Mouse (Mus musculus): ENCODE results near the gene St6galnac1. TPM values are rescaled to one million over a fixed set of nuclear protein-coding genes. Genes with fewer than 3 reads are reported as not detected.

The St6galnac1 gene
- polyA plus RNA-seq, 1 experiment: not detected

GRCm38 (mm10) chr11:116729276-116730008 is 45.9 kb downstream of the St6galnac1 start:
- no peaks in the 10 kb centered on the region for H3K4me1 ChIP-seq (ENCODE audit: control insufficient read depth, insufficient read depth, low read length)
- TF ChIP-seq EP300 (IDR thresholded peaks at IDR 0.05; ENCODE audit: insufficient read depth, low read depth, low read length) (no peak), POLR2A (IDR thresholded peaks at IDR 0.05; ENCODE audit: insufficient read depth, low read length) (no peak), CTCF (IDR thresholded peaks at IDR 0.05; ENCODE audit: low read depth, low read length) (no peak)

GRCm38 (mm10) chr11:116726156-116726555 is 49.2 kb downstream of the St6galnac1 start:
- Histone ChIP-seq H3K4me3 (ENCODE audit: low read depth, low read length) (no peak overlapping the region), H3K9me3 (replicated peaks; ENCODE audit: control insufficient read depth, insufficient read depth, low read length, poor library complexity, severe bottlenecking) (no peaks in the 10 kb centered on the region), H3K27me3 (ENCODE audit: control insufficient read depth, insufficient read depth, low read length, poor library complexity, severe bottlenecking) (no peaks in the 10 kb centered on the region), H3K4me1 (ENCODE audit: control insufficient read depth, insufficient read depth, low read length) (peaks cover 6% of the 10 kb centered on the region), H3K9ac (ENCODE audit: low read depth, poor library complexity, severe bottlenecking) (no peak overlapping the region), H3K36me3 (ENCODE audit: control insufficient read depth, insufficient read depth, low read length, poor library complexity, severe bottlenecking) (no peaks in the 10 kb centered on the region), H3K27ac (ENCODE audit: insufficient read depth, low read length) (no peak overlapping the region)
- no peak for TF ChIP-seq EP300 (IDR thresholded peaks at IDR 0.05; ENCODE audit: insufficient read depth, low read depth, low read length)
- TF ChIP-seq CTCF (IDR thresholded peaks at IDR 0.05; ENCODE audit: low read depth, low read length): no peak
- no peak for TF ChIP-seq POLR2A (IDR thresholded peaks at IDR 0.05; ENCODE audit: insufficient read depth, low read length)

More at GRCm38 (mm10) chr11:116729276-116730008, 45.9 kb downstream of the St6galnac1 start:
- Histone ChIP-seq H3K4me3 (ENCODE audit: low read depth, low read length) (no peak overlapping the region), H3K9me3 (replicated peaks; ENCODE audit: control insufficient read depth, insufficient read depth, low read length, poor library complexity, severe bottlenecking) (no peaks in the 10 kb centered on the region), H3K27ac (ENCODE audit: insufficient read depth, low read length) (no peak overlapping the region), H3K27me3 (ENCODE audit: control insufficient read depth, insufficient read depth, low read length, poor library complexity, severe bottlenecking) (no peaks in the 10 kb centered on the region), H3K36me3 (ENCODE audit: control insufficient read depth, insufficient read depth, low read length, poor library complexity, severe bottlenecking) (no peaks in the 10 kb centered on the region), H3K9ac (ENCODE audit: low read depth, poor library complexity, severe bottlenecking) (no peak overlapping the region)

- Histone ChIP-seq H3K27ac (ENCODE audit: insufficient read depth, low read length) (peak overlapping the region; percentile 78), H3K9ac (ENCODE audit: low read depth, poor library complexity, severe bottlenecking) (peak overlapping the region; percentile 68)
Observed at GRCm38 (mm10) chr11:116725031-116725948, 50.0 kb downstream of the St6galnac1 start.

GRCm38 (mm10) chr11:116723064-116723463 is 52.2 kb downstream of the St6galnac1 start:
- Histone ChIP-seq H3K9ac (ENCODE audit: low read depth, poor library complexity, severe bottlenecking) (no peak overlapping the region), H3K27ac (ENCODE audit: insufficient read depth, low read length) (no peak overlapping the region), H3K27me3 (ENCODE audit: control insufficient read depth, insufficient read depth, low read length, poor library complexity, severe bottlenecking) (no peaks in the 10 kb centered on the region), H3K9me3 (replicated peaks; ENCODE audit: control insufficient read depth, insufficient read depth, low read length, poor library complexity, severe bottlenecking) (peaks cover 11% of the 10 kb centered on the region), H3K4me1 (ENCODE audit: control insufficient read depth, insufficient read depth, low read length) (peaks cover 9% of the 10 kb centered on the region), H3K36me3 (ENCODE audit: control insufficient read depth, insufficient read depth, low read length, poor library complexity, severe bottlenecking) (no peaks in the 10 kb centered on the region), H3K4me3 (ENCODE audit: low read depth, low read length) (no peak overlapping the region)
- TF ChIP-seq POLR2A (IDR thresholded peaks at IDR 0.05; ENCODE audit: insufficient read depth, low read length) (no peak), EP300 (IDR thresholded peaks at IDR 0.05; ENCODE audit: insufficient read depth, low read depth, low read length) (no peak), CTCF (IDR thresholded peaks at IDR 0.05; ENCODE audit: low read depth, low read length) (no peak)

More at GRCm38 (mm10) chr11:116725031-116725948, 50.0 kb downstream of the St6galnac1 start:
- Histone ChIP-seq H3K4me1 (ENCODE audit: control insufficient read depth, insufficient read depth, low read length) (peaks cover 6% of the 10 kb centered on the region), H3K4me3 (ENCODE audit: low read depth, low read length) (peak overlapping the region; percentile 81), H3K36me3 (ENCODE audit: control insufficient read depth, insufficient read depth, low read length, poor library complexity, severe bottlenecking) (no peaks in the 10 kb centered on the region), H3K9me3 (replicated peaks; ENCODE audit: control insufficient read depth, insufficient read depth, low read length, poor library complexity, severe bottlenecking) (no peaks in the 10 kb centered on the region), H3K27me3 (ENCODE audit: control insufficient read depth, insufficient read depth, low read length, poor library complexity, severe bottlenecking) (no peaks in the 10 kb centered on the region)
- TF ChIP-seq EP300 (IDR thresholded peaks at IDR 0.05; ENCODE audit: insufficient read depth, low read depth, low read length) (peak; percentile 87), CTCF (IDR thresholded peaks at IDR 0.05; ENCODE audit: low read depth, low read length) (no peak), POLR2A (IDR thresholded peaks at IDR 0.05; ENCODE audit: insufficient read depth, low read length) (peak; percentile 97)

- Histone ChIP-seq H3K9me3 (replicated peaks; ENCODE audit: control insufficient read depth, insufficient read depth, low read length, poor library complexity, severe bottlenecking) (peaks cover 15% of the 10 kb centered on the region), H3K9ac (ENCODE audit: low read depth, poor library complexity, severe bottlenecking) (no peak overlapping the region; the same call in 1 of the 2 replicates), H3K27ac (ENCODE audit: insufficient read depth, low read length) (peak overlapping the region; percentile 15)
Observed at GRCm38 (mm10) chr11:116721548-116722271, 53.6 kb downstream of the St6galnac1 start.

More at GRCm38 (mm10) chr11:116721548-116722271, 53.6 kb downstream of the St6galnac1 start:
- H3K4me1 ChIP-seq (ENCODE audit: control insufficient read depth, insufficient read depth, low read length): peaks cover 9% of the 10 kb centered on the region
- H3K36me3 ChIP-seq (ENCODE audit: control insufficient read depth, insufficient read depth, low read length, poor library complexity, severe bottlenecking): no peaks in the 10 kb centered on the region
- H3K27me3 ChIP-seq (ENCODE audit: control insufficient read depth, insufficient read depth, low read length, poor library complexity, severe bottlenecking): no peaks in the 10 kb centered on the region
- no peak overlapping the region for H3K4me3 ChIP-seq (ENCODE audit: low read depth, low read length)
- TF ChIP-seq CTCF (IDR thresholded peaks at IDR 0.05; ENCODE audit: low read depth, low read length): no peak
- TF ChIP-seq EP300 (IDR thresholded peaks at IDR 0.05; ENCODE audit: insufficient read depth, low read depth, low read length): no peak
- no peak for TF ChIP-seq POLR2A (IDR thresholded peaks at IDR 0.05; ENCODE audit: insufficient read depth, low read length)

Measured in ES-Bruce4 (cell line).